Mouse (Mus musculus): ENCODE measurements around the gene Zfp708. TPM values are rescaled to one million over a fixed set of nuclear protein-coding genes. Genes with fewer than 3 reads are reported as not detected.

The Zfp708 gene
- polyA plus RNA-seq, 1 experiment: 0.06 TPM

- no peak for TF ChIP-seq GATA1 (IDR thresholded peaks at IDR 0.05; ENCODE audit: low read length)
Measured at GRCm38 (mm10) chr13:67062427-67062826, 35.3 kb downstream of the Zfp708 start.

GRCm38 (mm10) chr13:67060786-67061358, 36.9 kb downstream of the Zfp708 start, which contains the start of gene Zfp712:
Gene Zfp712, minus strand, starts transcription at chr13:67061170.
- no peak for TF ChIP-seq GATA1 (IDR thresholded peaks at IDR 0.05; ENCODE audit: low read length)

GRCm38 (mm10) chr13:67060161-67060785, 37.5 kb downstream of the Zfp708 start:
- no peak for TF ChIP-seq GATA1 (IDR thresholded peaks at IDR 0.05; ENCODE audit: low read length)

Other genes starting within 250 kb of the Zfp708 start
- 0.06 TPM in 1 of 2 replicates, not detected in the other for gene Gm10767, start 193.1 kb downstream of the Zfp708 start, polyA plus RNA-seq (2012)
- gene Zfp712, start 36.8 kb downstream of the Zfp708 start, polyA plus RNA-seq (2012): 0.02 and 0.06 TPM in 2 replicates
- 0.06 and 0.30 TPM in 2 replicates for gene Gm28557, start 10.6 kb upstream of the Zfp708 start, polyA plus RNA-seq (2012)
- 0.05 TPM in 1 of 2 replicates, not detected in the other for gene Rslcan18, start 18.3 kb upstream of the Zfp708 start, polyA plus RNA-seq (2012)
- gene Zfp759, start 23.7 kb upstream of the Zfp708 start, polyA plus RNA-seq (2012): 0.23 and 0.27 TPM in 2 replicates
- 0.02 and 0.14 TPM in 2 replicates for gene Rsl1, start 75.2 kb upstream of the Zfp708 start, polyA plus RNA-seq (2012)
- 0.02 and 0.04 TPM in 2 replicates for gene Zfp455, start 96.5 kb upstream of the Zfp708 start, polyA plus RNA-seq (2012)
- gene Zfp458, start 180.5 kb upstream of the Zfp708 start, polyA plus RNA-seq (2012): 0.12 and 0.16 TPM in 2 replicates
- 0.09 and 0.22 TPM in 2 replicates for gene Zfp457, start 208.5 kb upstream of the Zfp708 start, polyA plus RNA-seq (2012)
- gene Zfp595, start 234.6 kb upstream of the Zfp708 start, polyA plus RNA-seq (2012): 0.11 and 0.18 TPM in 2 replicates

Data from G1E-ER4 (cell line).